Mouse (Mus musculus): ENCODE measurements around the gene Ifrd1. TPM values are rescaled to one million over a fixed set of nuclear protein-coding genes. Genes with fewer than 3 reads are reported as not detected.

Ifrd1 gene
- polyA plus RNA-seq, 1 experiment, result 107 TPM

DNA sequence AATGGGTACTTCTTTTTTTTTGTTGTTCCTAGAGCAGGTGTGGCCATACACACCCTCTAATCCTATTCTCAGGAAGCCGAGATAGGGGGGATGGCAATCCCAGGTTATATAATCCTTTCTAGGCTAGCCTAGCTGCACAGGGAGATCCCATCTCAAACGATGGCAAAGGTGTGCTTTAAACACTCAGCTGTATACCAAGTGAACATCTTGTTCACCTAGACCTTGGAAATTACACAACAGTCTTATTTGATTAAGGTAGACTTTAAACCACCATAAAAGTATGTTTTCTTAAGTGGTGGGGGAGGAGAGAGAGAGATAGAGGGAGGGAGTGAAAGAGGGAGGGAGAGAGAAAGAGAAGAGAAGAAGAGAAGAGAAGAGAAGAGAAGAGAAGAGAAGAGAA is 87.5 kb downstream of the Ifrd1 start:
- Histone ChIP-seq H3K9me3 (replicated peaks; ENCODE audit: control insufficient read depth, insufficient read depth, low read length, poor library complexity, severe bottlenecking) (no peaks in the 10 kb centered on the region), H3K4me3 (ENCODE audit: low read depth, low read length) (no peak overlapping the region), H3K4me1 (ENCODE audit: control insufficient read depth, insufficient read depth, low read length) (no peaks in the 10 kb centered on the region), H3K27me3 (ENCODE audit: control insufficient read depth, insufficient read depth, low read length, poor library complexity, severe bottlenecking) (no peaks in the 10 kb centered on the region), H3K36me3 (ENCODE audit: control insufficient read depth, insufficient read depth, low read length, poor library complexity, severe bottlenecking) (no peaks in the 10 kb centered on the region), H3K9ac (ENCODE audit: low read depth, poor library complexity, severe bottlenecking) (no peak overlapping the region), H3K27ac (ENCODE audit: insufficient read depth, low read length) (no peak overlapping the region)
- TF ChIP-seq CTCF (IDR thresholded peaks at IDR 0.05; ENCODE audit: low read depth, low read length) (no peak), EP300 (IDR thresholded peaks at IDR 0.05; ENCODE audit: insufficient read depth, low read depth, low read length) (no peak), POLR2A (IDR thresholded peaks at IDR 0.05; ENCODE audit: insufficient read depth, low read length) (no peak)

DNA sequence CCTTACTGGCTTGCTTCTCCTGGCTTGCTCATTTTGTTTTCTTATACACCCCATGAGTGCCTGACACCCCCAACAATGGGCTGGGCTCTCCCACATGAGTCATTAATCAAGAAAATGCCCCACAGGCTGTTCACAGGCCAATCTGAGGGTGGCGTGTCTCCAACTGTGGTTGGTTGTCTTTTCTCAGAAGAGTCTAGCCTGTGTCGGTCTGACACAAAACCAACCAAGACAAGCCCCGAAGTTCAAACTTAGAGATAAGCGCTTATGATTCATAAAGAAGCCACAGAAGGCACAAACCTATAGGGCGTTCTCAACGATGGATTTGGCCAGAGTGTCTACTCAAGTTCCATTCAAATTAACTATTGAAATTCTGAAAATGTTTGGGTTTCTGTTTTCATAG is 94.1 kb downstream of the Ifrd1 start:
- TF ChIP-seq CTCF (IDR thresholded peaks at IDR 0.05; ENCODE audit: low read depth, low read length), result no peak
- no peak for TF ChIP-seq EP300 (IDR thresholded peaks at IDR 0.05; ENCODE audit: insufficient read depth, low read depth, low read length)
- no peak for TF ChIP-seq POLR2A (IDR thresholded peaks at IDR 0.05; ENCODE audit: insufficient read depth, low read length)
- Histone ChIP-seq H3K4me1 (ENCODE audit: control insufficient read depth, insufficient read depth, low read length) (no peaks in the 10 kb centered on the region), H3K4me3 (ENCODE audit: low read depth, low read length) (no peak overlapping the region)

DNA sequence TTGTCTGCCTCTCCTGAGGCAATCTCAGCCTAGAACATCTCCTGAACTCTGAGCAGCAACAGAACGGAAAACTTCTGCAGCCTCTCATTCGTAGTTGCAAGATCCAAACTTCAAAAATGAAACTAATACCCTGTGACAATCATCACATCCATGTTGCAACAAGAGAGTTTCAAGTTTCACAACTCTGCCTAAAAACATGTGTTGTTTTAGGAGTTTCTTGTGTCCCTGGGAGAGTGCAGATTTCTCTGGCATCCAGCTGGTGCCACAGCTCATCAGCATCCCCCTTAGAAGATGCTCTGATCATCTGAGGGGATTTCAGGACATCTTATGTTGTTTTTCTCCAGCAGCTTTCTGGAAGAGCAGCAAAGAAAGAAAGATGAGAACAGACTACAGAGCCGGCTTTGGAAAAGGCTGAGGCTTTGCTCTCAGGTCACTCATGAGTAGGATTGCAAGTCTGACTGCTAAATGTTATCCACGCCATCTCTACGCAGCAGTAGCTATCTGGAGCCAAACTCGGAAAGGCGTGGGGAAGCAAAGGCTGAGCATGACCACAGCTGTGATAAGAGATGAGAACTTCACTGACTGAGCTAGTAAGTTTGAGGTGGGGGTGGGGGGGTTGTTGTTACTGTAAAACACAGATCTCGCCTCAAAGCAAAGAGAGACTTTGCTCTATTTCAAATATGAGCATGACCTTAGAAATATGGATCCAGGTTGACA is 95.8 kb downstream of the Ifrd1 start:
- Histone ChIP-seq H3K36me3 (ENCODE audit: control insufficient read depth, insufficient read depth, low read length, poor library complexity, severe bottlenecking) (no peaks in the 10 kb centered on the region), H3K9ac (ENCODE audit: low read depth, poor library complexity, severe bottlenecking) (no peak overlapping the region), H3K27ac (ENCODE audit: insufficient read depth, low read length) (no peak overlapping the region), H3K4me1 (ENCODE audit: control insufficient read depth, insufficient read depth, low read length) (no peaks in the 10 kb centered on the region), H3K4me3 (ENCODE audit: low read depth, low read length) (no peak overlapping the region), H3K9me3 (replicated peaks; ENCODE audit: control insufficient read depth, insufficient read depth, low read length, poor library complexity, severe bottlenecking) (no peaks in the 10 kb centered on the region), H3K27me3 (ENCODE audit: control insufficient read depth, insufficient read depth, low read length, poor library complexity, severe bottlenecking) (no peaks in the 10 kb centered on the region)
- TF ChIP-seq POLR2A (IDR thresholded peaks at IDR 0.05; ENCODE audit: insufficient read depth, low read length), result no peak
- TF ChIP-seq CTCF (IDR thresholded peaks at IDR 0.05; ENCODE audit: low read depth, low read length), result no peak
- no peak for TF ChIP-seq EP300 (IDR thresholded peaks at IDR 0.05; ENCODE audit: insufficient read depth, low read depth, low read length)

More for the DNA sequence above, 94.1 kb downstream of the Ifrd1 start:
- H3K9ac ChIP-seq (ENCODE audit: low read depth, poor library complexity, severe bottlenecking), result no peak overlapping the region
- H3K36me3 ChIP-seq (ENCODE audit: control insufficient read depth, insufficient read depth, low read length, poor library complexity, severe bottlenecking), result no peaks in the 10 kb centered on the region
- no peaks in the 10 kb centered on the region for H3K27me3 ChIP-seq (ENCODE audit: control insufficient read depth, insufficient read depth, low read length, poor library complexity, severe bottlenecking)
- no peak overlapping the region for H3K27ac ChIP-seq (ENCODE audit: insufficient read depth, low read length)
- H3K9me3 ChIP-seq (replicated peaks; ENCODE audit: control insufficient read depth, insufficient read depth, low read length, poor library complexity, severe bottlenecking), result no peaks in the 10 kb centered on the region

Other genes starting within 250 kb of the Ifrd1 start
- gene Arl4a, start 210.5 kb downstream of the Ifrd1 start, polyA plus RNA-seq (2011; ENCODE audit: insufficient read depth, insufficient read length, low read depth, missing spikeins), result 23.7 and 26.5 TPM in 2 replicates
- gene Scin, start 114.3 kb downstream of the Ifrd1 start, polyA plus RNA-seq (2011; ENCODE audit: insufficient read depth, insufficient read length, low read depth, missing spikeins), result 0.23 and 0.60 TPM in 2 replicates
- 1.0 TPM in 1 of 2 replicates, not detected in the other for gene Lsmem1, start 49.0 kb downstream of the Ifrd1 start, polyA plus RNA-seq (2011; ENCODE audit: insufficient read depth, insufficient read length, low read depth, missing spikeins)
- gene Zfp277, start 197.4 kb upstream of the Ifrd1 start, polyA plus RNA-seq (2011; ENCODE audit: insufficient read depth, insufficient read length, low read depth, missing spikeins), result 42.7 and 45.6 TPM in 2 replicates
- gene Dock4, start 197.4 kb upstream of the Ifrd1 start, polyA plus RNA-seq (2011; ENCODE audit: insufficient read depth, insufficient read length, low read depth, missing spikeins), result 12.7 and 13.5 TPM in 2 replicates